Mouse (Mus musculus) mouse trophoblast stem cell (cell line): Measurements from ENCODE around the gene Psat1.

Experiments used
- in situ Hi-C, 2 experiments: fragments of 300-500 bp; cut with MseI, MboI; formaldehyde crosslinking; loops; 2 replicates in 1 of 2; 3 replicates in 1 of 2; pipeline ENCODE4 v1.15.1; 2025

The Psat1 gene

DNA sequence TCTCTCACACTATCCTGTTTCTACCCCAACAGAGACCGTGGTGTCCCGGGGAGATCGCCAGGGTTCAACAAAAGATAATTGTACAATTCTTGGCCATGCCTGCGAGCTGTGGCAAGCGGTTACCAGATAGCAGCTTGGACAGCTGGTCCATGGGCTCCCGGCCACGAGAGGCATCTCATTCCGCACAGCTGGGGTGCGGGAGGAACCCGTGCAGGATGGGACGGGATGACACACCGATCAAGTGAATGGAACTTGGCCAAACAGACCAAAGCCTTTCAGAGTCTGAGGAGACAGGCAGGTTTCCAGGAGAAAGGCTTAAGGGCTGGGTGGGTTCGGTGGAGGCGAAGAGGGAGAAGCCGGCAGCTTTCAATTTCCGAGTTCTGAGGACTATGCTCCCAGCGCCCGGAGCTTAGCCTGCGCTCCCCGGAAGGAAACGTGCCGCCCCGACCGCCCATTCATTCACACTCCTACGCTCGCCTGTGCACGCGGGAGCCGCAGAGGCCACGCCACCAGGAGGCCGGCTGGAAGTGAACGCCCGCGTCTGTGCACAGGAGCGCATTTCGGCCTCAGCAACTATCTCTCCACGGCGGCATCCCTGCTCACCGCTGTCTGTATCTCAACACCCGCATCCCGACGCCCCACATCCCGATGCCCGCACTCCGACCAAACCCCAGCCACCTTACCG is 22.8 kb downstream of the Psat1 start:
- in situ Hi-C loops: no loop called here

DNA sequence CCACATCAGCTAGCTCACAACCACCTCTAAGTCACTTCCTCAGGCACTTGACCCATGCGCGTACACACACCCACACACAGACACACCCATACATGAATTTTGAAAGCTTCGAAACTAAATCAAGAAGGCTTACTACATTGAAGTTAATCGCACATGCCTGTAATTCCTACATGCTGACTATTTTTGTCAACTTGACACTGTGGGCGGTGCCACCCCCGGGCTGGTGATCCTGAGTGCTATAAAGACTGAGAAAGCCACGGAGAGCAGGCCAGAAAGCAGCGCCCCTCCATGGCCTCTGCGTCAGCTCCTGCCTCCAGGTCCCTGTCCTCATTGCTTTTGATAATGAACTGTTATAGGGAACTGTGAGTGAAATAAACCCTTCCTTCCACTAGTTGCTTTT is 23.7 kb downstream of the Psat1 start:
- in situ Hi-C loops: no loop called here

DNA sequence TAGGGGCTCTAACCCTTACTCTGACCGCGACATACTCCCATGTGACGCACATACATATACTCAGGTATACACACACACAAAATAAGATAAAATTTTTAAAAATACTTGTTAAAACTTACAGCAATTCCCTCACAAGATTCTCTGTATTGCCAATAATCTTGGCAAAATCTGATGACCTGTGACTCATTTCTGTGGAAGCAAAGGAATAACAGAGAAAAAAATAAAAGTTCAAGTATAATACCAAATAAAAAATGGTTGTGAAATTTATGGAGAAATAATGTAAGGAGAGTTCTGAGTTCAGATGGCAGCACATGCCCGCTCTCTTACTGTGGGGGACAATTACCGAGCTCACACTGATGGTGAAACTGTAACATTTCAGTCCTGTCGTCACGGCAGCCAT is 27.8 kb downstream of the Psat1 start:
- in situ Hi-C loops: no loop called here

- in situ Hi-C loops: no loop called here
Measured at GRCm38 (mm10) chr19:15918111-15918510, 29.0 kb downstream of the Psat1 start.

DNA sequence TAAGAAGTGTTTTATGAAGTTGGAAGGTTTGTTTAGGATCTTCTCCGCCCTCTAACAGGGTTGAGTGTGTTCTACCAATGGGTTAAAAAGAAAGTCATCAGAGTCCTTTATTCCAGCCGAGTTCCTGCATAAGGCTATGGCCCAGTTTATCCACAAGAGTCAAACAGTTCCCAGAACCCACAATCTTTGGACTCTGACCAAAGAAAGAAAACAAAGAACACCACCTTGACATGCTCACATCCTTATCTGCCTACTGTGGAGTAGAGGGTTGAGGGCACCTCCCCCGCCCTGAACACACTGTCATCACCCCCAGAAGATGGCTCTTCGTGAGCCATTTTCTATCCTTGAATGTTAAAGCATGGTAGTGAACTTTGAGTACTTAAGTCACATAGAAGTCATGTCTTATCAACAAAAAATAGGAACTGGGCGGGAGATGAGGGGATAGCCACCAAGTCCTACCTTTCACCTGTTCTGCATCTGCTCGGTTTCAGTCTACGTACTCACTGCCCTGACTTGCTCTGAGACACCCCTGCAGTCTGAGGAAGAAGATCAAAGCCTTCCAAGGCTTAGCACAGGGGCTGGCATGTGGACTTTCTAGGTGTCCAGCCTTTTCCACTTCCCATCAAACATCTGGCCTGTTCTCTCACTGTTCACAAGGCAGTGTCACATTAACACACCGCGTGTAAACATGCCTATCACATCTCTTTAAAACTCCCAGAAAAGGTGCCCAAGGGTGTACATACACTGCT is 33.7 kb downstream of the Psat1 start:
- in situ Hi-C loops: no loop called here

GRCm38 (mm10) chr19:15911441-15911840 is 35.7 kb downstream of the Psat1 start:
- in situ Hi-C loops: no loop called here

- in situ Hi-C loops: no loop called here
Measured at GRCm38 (mm10) chr19:15910987-15911386, 36.1 kb downstream of the Psat1 start.

DNA sequence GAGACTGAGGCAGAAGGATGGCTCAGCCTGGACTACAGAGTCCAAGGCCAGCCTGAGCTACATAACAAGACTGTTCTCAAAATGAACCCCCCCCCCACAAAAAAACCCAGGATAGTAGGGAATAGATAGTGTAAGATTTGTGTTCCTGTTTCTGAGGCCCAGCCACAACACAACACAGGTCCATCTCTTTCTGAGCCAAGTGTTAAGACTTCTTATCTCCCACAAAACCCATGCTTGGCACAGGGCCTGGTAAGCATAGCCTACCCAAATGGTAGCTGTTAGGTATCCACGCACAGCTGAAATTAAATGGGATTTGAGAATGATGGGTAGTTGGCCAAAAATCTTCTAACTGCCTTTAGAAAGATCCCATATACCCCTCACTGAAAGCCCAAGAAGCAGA is 36.6 kb downstream of the Psat1 start:
- in situ Hi-C loops: no loop called here

DNA sequence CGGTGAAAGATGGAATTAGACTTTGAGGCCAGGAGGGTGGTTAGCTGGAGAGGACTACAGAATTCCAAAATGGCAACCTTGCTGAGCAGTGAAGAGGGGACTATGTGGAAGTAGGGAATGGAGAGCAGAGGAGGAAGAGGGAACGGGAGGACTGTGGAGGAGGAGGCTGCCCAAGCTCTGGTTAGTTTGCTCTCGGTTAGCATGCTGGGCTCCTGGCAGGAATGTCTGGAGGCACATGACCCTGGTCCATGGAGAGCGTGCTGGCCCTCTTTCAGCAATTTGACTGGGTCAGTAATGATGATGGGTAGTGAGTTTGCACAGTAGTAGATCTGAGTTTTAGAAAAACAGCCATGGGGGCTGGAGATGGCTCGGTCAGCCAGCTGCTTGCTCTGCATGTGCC is 39.1 kb downstream of the Psat1 start:
- in situ Hi-C loops: no loop called here

GRCm38 (mm10) chr19:15904734-15905133 is 42.4 kb downstream of the Psat1 start:
- in situ Hi-C loops: no loop called here

DNA sequence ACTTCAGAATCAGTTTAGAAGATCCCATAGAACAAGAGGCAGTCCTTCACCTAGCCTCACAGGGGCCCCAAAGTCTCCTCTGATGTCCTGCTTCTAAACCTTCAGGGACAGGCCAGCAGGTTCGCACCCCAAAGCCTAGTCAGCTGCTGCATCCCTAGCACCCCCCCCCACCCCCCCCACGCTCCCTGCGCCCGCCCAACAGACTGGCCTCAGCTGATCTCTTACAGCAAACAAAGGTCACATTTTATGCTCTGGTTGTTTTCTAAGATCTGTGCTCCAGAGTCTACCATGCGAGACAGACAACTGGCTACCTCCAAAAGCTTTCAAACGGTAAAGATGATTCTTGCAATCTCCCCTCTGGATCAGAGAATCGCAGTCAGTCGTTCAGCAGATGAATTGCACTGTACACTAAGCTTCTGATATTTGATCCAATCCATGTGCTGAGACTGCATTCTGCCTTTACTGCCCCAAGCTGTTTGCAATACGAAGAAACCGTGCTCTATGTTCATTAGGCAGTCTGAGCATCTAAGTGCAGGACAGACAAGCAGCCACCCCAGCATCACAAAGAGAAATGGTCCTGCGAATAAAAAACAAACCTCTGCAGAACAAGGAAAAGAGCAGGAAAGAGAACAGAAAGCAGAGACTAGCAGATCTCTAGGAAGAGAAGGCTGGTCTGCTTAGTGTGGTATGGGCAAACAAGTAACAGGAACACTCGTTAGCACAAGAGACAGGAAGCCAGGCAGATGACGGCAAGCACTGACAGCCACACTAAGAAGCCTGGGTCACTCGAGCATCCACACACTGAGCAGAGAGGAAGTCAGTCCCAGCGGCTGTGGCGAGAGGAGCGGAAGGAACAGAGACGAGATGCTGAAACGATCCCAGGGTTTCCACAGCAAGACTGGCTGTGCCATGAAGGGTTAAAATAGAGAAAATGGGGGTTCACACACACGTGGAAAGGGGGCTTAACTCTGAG is 43.3 kb downstream of the Psat1 start:
- in situ Hi-C loops: no loop called here

GRCm38 (mm10) chr19:15895681-15896080 is 51.5 kb downstream of the Psat1 start:
- in situ Hi-C loops: no loop called here

GRCm38 (mm10) chr19:15892146-15892545 is 55.0 kb downstream of the Psat1 start:
- in situ Hi-C loops: no loop called here

GRCm38 (mm10) chr19:15888466-15888865 is 58.7 kb downstream of the Psat1 start:
- in situ Hi-C loops: no loop called here

DNA sequence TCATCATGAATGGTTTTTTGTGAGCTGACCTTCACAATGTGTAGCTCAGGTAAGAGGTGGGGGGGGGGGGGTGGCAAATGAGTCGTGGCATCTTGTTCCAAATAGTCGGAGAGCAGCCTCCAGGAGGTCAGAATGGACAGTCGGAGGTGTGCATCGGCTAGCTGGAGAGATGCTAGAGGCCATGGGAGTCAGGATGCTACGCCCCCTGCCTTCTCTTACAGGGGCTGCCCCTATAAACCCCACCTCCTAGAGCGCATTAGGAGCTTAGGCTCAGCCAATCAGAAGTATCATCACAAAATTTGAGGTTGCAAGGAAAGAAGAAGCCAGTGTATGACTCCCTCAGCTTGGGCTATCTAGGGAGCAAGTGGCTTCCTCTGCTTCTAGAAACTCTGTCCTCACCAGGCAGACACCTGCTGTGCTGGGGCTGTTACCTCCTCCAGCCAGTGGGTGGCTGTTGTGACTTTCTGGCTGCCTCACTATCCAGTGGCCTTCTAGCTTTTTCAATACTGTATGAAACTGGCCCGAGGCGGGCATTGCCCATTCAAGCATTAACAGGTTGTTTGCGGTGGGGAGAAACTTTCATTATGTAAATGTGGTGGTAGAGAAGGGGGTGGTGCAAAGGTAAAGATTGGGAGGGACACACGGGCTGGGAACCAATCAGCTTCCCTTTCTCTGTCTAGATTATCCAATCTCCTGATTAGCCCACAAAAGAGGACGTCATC is 64.3 kb downstream of the Psat1 start:
- in situ Hi-C loops: no loop called here

DNA sequence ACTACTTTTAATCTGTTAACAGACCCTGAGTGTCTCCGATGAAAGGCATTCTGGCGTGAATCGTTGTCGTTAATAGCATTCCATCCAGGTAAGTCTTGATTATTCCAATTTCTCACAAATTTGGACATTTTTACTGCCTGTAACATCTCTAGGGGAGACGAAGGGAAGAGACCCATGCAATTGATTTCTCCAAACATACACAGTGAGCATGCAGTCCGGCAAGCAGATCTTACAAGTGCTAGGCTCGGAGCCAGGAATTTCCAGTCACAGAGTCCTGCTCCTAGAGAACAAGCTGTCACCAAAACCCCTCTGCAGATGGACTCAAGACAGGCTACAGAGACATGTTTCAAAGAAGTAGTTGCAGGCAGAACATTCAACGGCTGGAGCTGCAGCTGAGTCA is 66.4 kb downstream of the Psat1 start:
- in situ Hi-C loops: no loop called here

DNA sequence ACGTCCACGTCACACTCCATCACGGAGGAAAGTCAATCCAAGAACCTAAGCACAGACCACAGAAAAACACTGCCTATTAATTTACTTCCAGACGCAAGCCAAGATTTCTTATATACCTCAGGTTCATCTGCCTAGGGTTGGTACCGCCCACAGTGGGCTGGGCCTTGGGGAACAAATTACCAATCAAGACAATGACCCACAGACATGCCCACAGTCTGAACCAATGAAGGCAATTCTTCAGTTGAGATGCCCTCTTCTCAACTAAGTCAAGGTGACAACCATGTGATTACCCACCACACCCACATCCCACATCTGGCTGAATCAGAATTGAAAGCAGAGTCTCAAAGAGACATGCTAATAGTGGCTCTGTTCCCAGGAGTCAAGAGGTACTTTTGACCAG is 67.9 kb downstream of the Psat1 start:
- in situ Hi-C loops: no loop called here

DNA sequence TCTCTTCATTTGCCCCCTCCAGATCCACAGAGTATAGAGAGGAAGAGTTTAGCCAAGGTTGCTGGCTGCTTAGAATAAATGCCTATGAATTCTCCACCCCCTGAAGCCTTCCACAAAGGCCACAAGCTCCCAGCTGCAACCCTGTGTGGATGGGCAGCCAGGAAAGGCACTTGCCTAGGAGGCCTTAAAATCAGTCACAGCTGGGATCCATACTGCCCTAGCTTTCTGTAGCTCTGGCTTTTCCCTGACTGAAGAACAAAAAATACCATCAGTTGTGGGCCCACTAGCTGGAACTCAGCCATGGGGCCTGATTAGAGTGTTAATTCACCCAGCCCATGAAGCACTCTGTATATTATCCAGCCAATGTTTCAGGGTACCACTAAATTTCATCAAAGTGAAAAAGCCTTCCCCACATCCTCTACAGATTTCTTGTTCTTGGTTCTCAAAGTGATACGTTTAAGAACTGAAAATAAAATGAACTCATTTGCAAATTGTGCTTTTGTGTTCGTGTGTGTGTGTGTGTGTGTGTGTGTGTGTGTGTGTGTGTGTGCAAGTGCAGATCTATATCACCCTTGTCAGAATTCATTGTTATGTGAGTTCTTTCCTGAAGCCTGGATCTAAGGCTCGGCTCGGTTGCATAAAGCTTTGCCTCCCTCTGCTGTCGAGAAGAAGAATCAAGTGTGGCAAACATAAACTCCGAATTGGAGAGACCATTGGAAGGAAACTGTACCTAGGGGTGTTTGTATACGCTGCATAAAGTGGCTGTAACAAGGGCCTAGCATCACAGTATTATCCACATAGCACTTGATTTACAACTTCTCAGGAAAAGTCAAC is 78.1 kb downstream of the Psat1 start:
- in situ Hi-C loops: no loop called here

- in situ Hi-C loops: no loop called here
Measured at GRCm38 (mm10) chr19:15866851-15867250, 80.3 kb downstream of the Psat1 start.

GRCm38 (mm10) chr19:15866126-15866525 is 81.0 kb downstream of the Psat1 start:
- in situ Hi-C loops: no loop called here

GRCm38 (mm10) chr19:15865431-15865830 is 81.7 kb downstream of the Psat1 start:
- in situ Hi-C loops: no loop called here
